Comparison of ENCODE assay signal across 23 mouse cellular contexts in the genomic region with DNA sequence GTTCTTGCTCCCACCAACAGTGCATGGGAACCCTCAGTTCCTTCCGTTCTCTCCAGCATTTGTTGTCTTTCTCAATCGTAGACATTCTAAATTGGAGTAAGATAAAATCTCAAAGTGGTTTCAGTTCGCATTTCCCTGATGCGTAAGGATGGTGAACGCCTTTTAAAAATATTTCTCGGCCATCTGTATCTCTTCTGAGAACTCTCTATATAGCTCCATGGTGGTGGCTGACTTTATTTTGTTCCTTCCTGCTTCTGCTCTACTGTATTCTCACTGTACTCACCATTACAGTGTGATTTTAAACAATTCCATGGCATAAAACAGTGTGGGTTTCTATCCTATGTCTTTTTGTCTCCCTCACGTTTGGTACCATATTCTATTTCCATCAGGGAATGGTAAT. TPM values are rescaled to one million over a fixed set of nuclear protein-coding genes. Genes with fewer than 3 reads are reported as not detected.
"Had no signal": no experiment of that assay in that cellular context is flagged by ENCODE, and none has a peak within 500 bp of the region (broad histone marks: within the 10 kb centered on the region; RNA-seq: fewer than 3 reads in every experiment).

No protein-coding gene starts in this region.

- ATAC-seq: lung, postnatal 0 days; midbrain, embryonic 13.5 days; midbrain, embryonic 15.5 days had no signal

- H3K4me1 ChIP-seq: megakaryocyte, embryonic 14.5 days; neural tube, embryonic 12.5 days; stomach, embryonic 15.5 days had no signal

- H3K9ac ChIP-seq: lung, embryonic 15.5 days; midbrain, embryonic 13.5 days; midbrain, embryonic 15.5 days; neural tube, embryonic 12.5 days; stomach, embryonic 15.5 days had no signal

- H3K36me3 ChIP-seq: lung, embryonic 15.5 days; midbrain, embryonic 13.5 days; midbrain, embryonic 15.5 days; neural tube, embryonic 12.5 days; stomach, embryonic 15.5 days had no signal

- H3K27ac ChIP-seq: lung, embryonic 15.5 days; macrophage; midbrain, embryonic 13.5 days; midbrain, embryonic 15.5 days; neural tube, embryonic 12.5 days; stomach, embryonic 15.5 days; stomach, postnatal 0 days had no signal

- DNase-seq: lung, adult 2 months; lung, postnatal 14 days; lung, postnatal 36 days; right cerebral cortex, postnatal 14 days; thymus, postnatal 14 days; thymus, postnatal 36 days had no signal

- H3K4me3 ChIP-seq: lung, embryonic 15.5 days; megakaryocyte, embryonic 14.5 days; midbrain, embryonic 13.5 days; midbrain, embryonic 15.5 days; neural tube, embryonic 12.5 days; stomach, embryonic 15.5 days had no signal

- H3K4me2 ChIP-seq: lung, embryonic 15.5 days; midbrain, embryonic 11.5 days; midbrain, embryonic 13.5 days; midbrain, embryonic 15.5 days; neural tube, embryonic 12.5 days; stomach, embryonic 15.5 days had no signal

- H3K27me3 ChIP-seq: lung, embryonic 15.5 days; megakaryocyte, embryonic 14.5 days; midbrain, embryonic 13.5 days; midbrain, embryonic 15.5 days; neural tube, embryonic 12.5 days; stomach, embryonic 15.5 days had no signal

- H3K9me3 ChIP-seq: lung, embryonic 15.5 days; midbrain, embryonic 13.5 days; midbrain, embryonic 15.5 days; neural tube, embryonic 12.5 days; stomach, embryonic 15.5 days had no signal

RNA-seq across cellular contexts. Expression of a gene that starts 26.3 kb away (rescaled TPM):
- total RNA-seq: megakaryocyte progenitor cell, adult 5-6 weeks; midbrain, postnatal 0 days; monocyte, adult 5-6 weeks; neutrophil, adult 5-6 weeks had no signal
- polyA plus RNA-seq: lung, adult 2 months; lung, embryonic 15.5 days; lung, postnatal 0 days; macrophage; midbrain, embryonic 13.5 days; midbrain, embryonic 15.5 days; midbrain, postnatal 0 days; neural tube, embryonic 14.5 days; spleen, adult 2 months; stomach, embryonic 15.5 days; stomach, postnatal 0 days; thymus, postnatal 0 days had no signal
